Mouse (Mus musculus): Measurements from ENCODE around the gene Ces2h.
A peak's percentile ranks its signal among the peaks of the same experiment; 100 is the strongest.
"Not testable (repeated sequence)": the region's sequence is repeated elsewhere in the genome, so short reads cannot be mapped to it uniquely, and the experiment has no call there.

Ces2h gene

GRCm38 (mm10) chr8:105000586-105000985, at the start of gene Ces2h:
Gene Ces2h, plus strand, starts transcription at chr8:105000853.
- no peak for DNase-seq (ENCODE audit: low read depth, low spot score)

GRCm38 (mm10) chr8:104961537-104961961, 39.1 kb upstream of the Ces2h start, which contains the start of gene Ces2g:
Gene Ces2g, plus strand, starts transcription at chr8:104961718.
- no peak for DNase-seq (ENCODE audit: low read depth, low spot score)

GRCm38 (mm10) chr8:104962229-104962901, 38.3 kb upstream of the Ces2h start:
- DNase-seq (ENCODE audit: low read depth, low spot score) = no peak

- no peak for DNase-seq (ENCODE audit: low read depth, low spot score)
Observed at GRCm38 (mm10) chr8:104963375-104963894, 37.2 kb upstream of the Ces2h start.

- DNase-seq (ENCODE audit: low read depth, low spot score) = no peak
Observed at GRCm38 (mm10) chr8:104984126-104984525, 16.5 kb upstream of the Ces2h start.

- no peak for DNase-seq (ENCODE audit: low read depth, low spot score)
Observed at GRCm38 (mm10) chr8:104984942-104985341, 15.7 kb upstream of the Ces2h start.

- DNase-seq (ENCODE audit: low read depth, low spot score) = no peak
Observed at GRCm38 (mm10) chr8:104998191-104998590, 2.5 kb upstream of the Ces2h start.

GRCm38 (mm10) chr8:104999183-104999582, 1.5 kb upstream of the Ces2h start:
- DNase-seq (ENCODE audit: low read depth, low spot score) = no peak

GRCm38 (mm10) chr8:105010000-105010399, 9.3 kb downstream of the Ces2h start:
- DNase-seq (ENCODE audit: low read depth, low spot score) = no peak

GRCm38 (mm10) chr8:105011136-105011535, 10.5 kb downstream of the Ces2h start:
- no peak for DNase-seq (ENCODE audit: low read depth, low spot score)

GRCm38 (mm10) chr8:105014391-105014790, 13.7 kb downstream of the Ces2h start:
- no peak for DNase-seq (ENCODE audit: low read depth, low spot score)

GRCm38 (mm10) chr8:105021954-105022353, 21.3 kb downstream of the Ces2h start:
- DNase-seq (ENCODE audit: low read depth, low spot score) = no peak

- DNase-seq (ENCODE audit: low read depth, low spot score) = no peak
Observed at GRCm38 (mm10) chr8:105023087-105023486, 22.4 kb downstream of the Ces2h start.

GRCm38 (mm10) chr8:105025050-105025449, 24.4 kb downstream of the Ces2h start:
- no peak for DNase-seq (ENCODE audit: low read depth, low spot score)

GRCm38 (mm10) chr8:105043510-105043909, 42.9 kb downstream of the Ces2h start:
- DNase-seq (ENCODE audit: low read depth, low spot score) = no peak

GRCm38 (mm10) chr8:105045824-105046401, 45.3 kb downstream of the Ces2h start:
- DNase-seq (ENCODE audit: low read depth, low spot score) = no peak

- DNase-seq (ENCODE audit: low read depth, low spot score) = no peak
Observed at GRCm38 (mm10) chr8:105048371-105048854, 47.8 kb downstream of the Ces2h start, which contains the start of gene Ces3a. Gene Ces3a, plus strand, starts transcription at chr8:105048601.

- DNase-seq (ENCODE audit: low read depth, low spot score) = no peak
Observed at GRCm38 (mm10) chr8:105056211-105056610, 55.6 kb downstream of the Ces2h start.

- DNase-seq (ENCODE audit: low read depth, low spot score) = no peak
Observed at GRCm38 (mm10) chr8:105060056-105060455, 59.4 kb downstream of the Ces2h start.

GRCm38 (mm10) chr8:105066761-105067160, 66.1 kb downstream of the Ces2h start:
- peak; percentile 29 for DNase-seq (ENCODE audit: low read depth, low spot score)

- not testable (repeated sequence) for DNase-seq (ENCODE audit: low read depth, low spot score)
Observed at GRCm38 (mm10) chr8:105067905-105068304, 67.3 kb downstream of the Ces2h start.

GRCm38 (mm10) chr8:105068971-105069370, 68.3 kb downstream of the Ces2h start:
- DNase-seq (ENCODE audit: low read depth, low spot score) = no peak

Data from retina, postnatal 7 days (tissue).